Mouse (Mus musculus): ENCODE results near the gene Bcar3.

The Bcar3 gene

GRCm38 (mm10) chr3:122420410-122420774 lies 126.5 kb downstream of the Bcar3 start:
- peak; percentile 29 for DNase-seq

- no peak for DNase-seq
Observed at GRCm38 (mm10) chr3:122421042-122421702, 127.2 kb downstream of the Bcar3 start.

GRCm38 (mm10) chr3:122421802-122422201 lies 127.9 kb downstream of the Bcar3 start:
- no peak for DNase-seq

GRCm38 (mm10) chr3:122422276-122422675 lies 128.3 kb downstream of the Bcar3 start:
- no peak for DNase-seq

GRCm38 (mm10) chr3:122423643-122424042 lies 129.7 kb downstream of the Bcar3 start:
- DNase-seq, result no peak

GRCm38 (mm10) chr3:122428325-122428821 lies 134.4 kb downstream of the Bcar3 start:
- DNase-seq, result no peak

- DNase-seq, result peak; percentile 62
Observed at GRCm38 (mm10) chr3:122430780-122431497, 137.0 kb downstream of the Bcar3 start.

GRCm38 (mm10) chr3:122432811-122433406 lies 139.0 kb downstream of the Bcar3 start:
- no peak for DNase-seq

- no peak for DNase-seq
Observed at GRCm38 (mm10) chr3:122433975-122434626, 140.2 kb downstream of the Bcar3 start.

- DNase-seq, result no peak
Observed at GRCm38 (mm10) chr3:122434983-122435935, 141.3 kb downstream of the Bcar3 start.

GRCm38 (mm10) chr3:122438143-122438825 lies 144.3 kb downstream of the Bcar3 start:
- DNase-seq, result no peak

- DNase-seq, result no peak
Observed at GRCm38 (mm10) chr3:122445696-122446095, 151.8 kb downstream of the Bcar3 start.

- DNase-seq, result no peak
Observed at GRCm38 (mm10) chr3:122446678-122447077, 152.7 kb downstream of the Bcar3 start.

- no peak for DNase-seq
Observed at GRCm38 (mm10) chr3:122448196-122448595, 154.3 kb downstream of the Bcar3 start.

- no peak for DNase-seq
Observed at GRCm38 (mm10) chr3:122450041-122450440, 156.1 kb downstream of the Bcar3 start.

- no peak for DNase-seq
Observed at GRCm38 (mm10) chr3:122453875-122454274, 159.9 kb downstream of the Bcar3 start.

GRCm38 (mm10) chr3:122456156-122456555 lies 162.2 kb downstream of the Bcar3 start:
- DNase-seq, result no peak

GRCm38 (mm10) chr3:122456807-122457206 lies 162.9 kb downstream of the Bcar3 start:
- DNase-seq, result no peak

- DNase-seq, result no peak
Observed at GRCm38 (mm10) chr3:122457723-122458122, 163.8 kb downstream of the Bcar3 start.

- DNase-seq, result peak; percentile 31
Observed at GRCm38 (mm10) chr3:122458743-122459142, 164.8 kb downstream of the Bcar3 start.

- no peak for DNase-seq
Observed at GRCm38 (mm10) chr3:122460848-122461511, 167.0 kb downstream of the Bcar3 start.

Measured in kidney, adult 9 months (tissue).